Mouse (Mus musculus) kidney, postnatal 36 days (tissue): ENCODE measurements at regions not wholly inside any gene's neighbourhood (a gene's known extent, or its start where the extent isn't known, plus 50 kb on each side); places are given as distances from the start of the nearest gene placed in this dataset.
A peak's percentile ranks its signal among the peaks of the same experiment; 100 is the strongest.

Experiments
- DNase-seq, 2 experiments: peaks; one replicate each; pipeline ENCODE4 v3.0.0; 2021 to 2022; ENCODE audit warnings: mixed read lengths in 2 of 2

- DNase-seq, result no peak
Observed at GRCm38 (mm10) chr19:60408436-60408835, 59.7 kb downstream of the Prlhr start.

- DNase-seq, result no peak
Observed at GRCm38 (mm10) chr19:60399425-60399824, 68.7 kb downstream of the Prlhr start.

GRCm38 (mm10) chr19:60397666-60398065 is 70.4 kb downstream of the Prlhr start:
- DNase-seq, result peak; percentile 65 to 86

- no peak for DNase-seq
Observed at GRCm38 (mm10) chr19:60396604-60397003, 71.5 kb downstream of the Prlhr start.

- DNase-seq, result no peak
Observed at GRCm38 (mm10) chr19:60386563-60387241, 81.4 kb downstream of the Prlhr start.

- no peak for DNase-seq
Observed at GRCm38 (mm10) chr19:60384721-60385120, 83.4 kb downstream of the Prlhr start.

GRCm38 (mm10) chr19:60382661-60383060 is 85.4 kb downstream of the Prlhr start:
- DNase-seq, result no peak

GRCm38 (mm10) chr19:60379030-60379605 is 89.0 kb downstream of the Prlhr start:
- no peak for DNase-seq

GRCm38 (mm10) chr19:60363988-60364599 is 104.0 kb downstream of the Prlhr start:
- DNase-seq, result peak; percentile 11

- no peak for DNase-seq
Observed at GRCm38 (mm10) chr19:60344911-60345310, 118.4 kb upstream of the Fam204a start.

- DNase-seq, result peak; percentile 31 to 72
Observed at GRCm38 (mm10) chr19:60341485-60341884, 115.0 kb upstream of the Fam204a start.

GRCm38 (mm10) chr19:60340234-60340633 is 113.7 kb upstream of the Fam204a start:
- peak in 1 of 2 experiments; percentile 24 for DNase-seq

- DNase-seq, result no peak
Observed at GRCm38 (mm10) chr19:60334521-60334920, 108.0 kb upstream of the Fam204a start.

GRCm38 (mm10) chr19:60328295-60328694 is 101.8 kb upstream of the Fam204a start:
- no peak for DNase-seq

GRCm38 (mm10) chr19:60325612-60326011 is 99.1 kb upstream of the Fam204a start:
- DNase-seq, result no peak

- no peak for DNase-seq
Observed at GRCm38 (mm10) chr19:60325112-60325511, 98.6 kb upstream of the Fam204a start.

- DNase-seq, result peak; percentile 55 to 84
Observed at GRCm38 (mm10) chr19:60310591-60310990, 84.1 kb upstream of the Fam204a start.

GRCm38 (mm10) chr19:60302371-60302770 is 75.9 kb upstream of the Fam204a start:
- DNase-seq, result no peak

- DNase-seq, result no peak
Observed at GRCm38 (mm10) chr19:60300891-60301290, 74.4 kb upstream of the Fam204a start.

- DNase-seq, result no peak
Observed at GRCm38 (mm10) chr19:60290244-60290643, 63.7 kb upstream of the Fam204a start.

GRCm38 (mm10) chr19:60286810-60287396 is 60.4 kb upstream of the Fam204a start:
- DNase-seq, result no peak

- no peak for DNase-seq
Observed at GRCm38 (mm10) chr19:60284901-60285300, 58.4 kb upstream of the Fam204a start.
